Mouse (Mus musculus) retina, embryonic 14.5 days (tissue): ENCODE measurements at regions not wholly inside any gene's neighbourhood (a gene's known extent, or its start where the extent isn't known, plus 50 kb on each side); places are given as distances from the start of the nearest gene placed in this dataset.

ENCODE experiments used
- DNase-seq: peaks from one replicate; pipeline ENCODE4 v3.0.0-alpha.2; 2015; ENCODE audit warnings: low spot score

GRCm38 (mm10) chr5:49909483-49909882, 149.3 kb downstream of the Adgra3 start:
- DNase-seq, result no peak

- no peak for DNase-seq
Measured at GRCm38 (mm10) chr5:49896106-49896505, 162.7 kb downstream of the Adgra3 start.

GRCm38 (mm10) chr5:49880383-49880782, 178.4 kb downstream of the Adgra3 start:
- DNase-seq, result no peak

- no peak for DNase-seq
Measured at GRCm38 (mm10) chr5:49876240-49876639, 182.6 kb downstream of the Adgra3 start.

GRCm38 (mm10) chr5:49857202-49857601, 201.6 kb downstream of the Adgra3 start:
- DNase-seq, result no peak

GRCm38 (mm10) chr5:49856036-49856435, 202.8 kb downstream of the Adgra3 start:
- DNase-seq, result no peak

GRCm38 (mm10) chr5:49848680-49849079, 210.1 kb downstream of the Adgra3 start:
- DNase-seq, result no peak

- no peak for DNase-seq
Measured at GRCm38 (mm10) chr5:49848174-49848573, 210.6 kb downstream of the Adgra3 start.

GRCm38 (mm10) chr5:49818832-49819231, 240.0 kb downstream of the Adgra3 start:
- DNase-seq, result no peak

GRCm38 (mm10) chr5:49816751-49817150, 242.1 kb downstream of the Adgra3 start:
- DNase-seq, result no peak

GRCm38 (mm10) chr5:49813335-49813734, 245.5 kb downstream of the Adgra3 start:
- peak; percentile 65 for DNase-seq

- no peak for DNase-seq
Measured at GRCm38 (mm10) chr5:49788494-49789160, 263.9 kb upstream of the Kcnip4 start.

- no peak for DNase-seq
Measured at GRCm38 (mm10) chr5:49783728-49784127, 259.0 kb upstream of the Kcnip4 start.

- DNase-seq, result no peak
Measured at GRCm38 (mm10) chr5:49761054-49761453, 236.3 kb upstream of the Kcnip4 start.

GRCm38 (mm10) chr5:49755531-49755930, 230.8 kb upstream of the Kcnip4 start:
- no peak for DNase-seq

- no peak for DNase-seq
Measured at GRCm38 (mm10) chr5:49712607-49713006, 187.9 kb upstream of the Kcnip4 start.

GRCm38 (mm10) chr5:49682156-49682555, 157.4 kb upstream of the Kcnip4 start:
- peak; percentile 17 for DNase-seq

GRCm38 (mm10) chr5:49681514-49681913, 156.8 kb upstream of the Kcnip4 start:
- DNase-seq, result peak; percentile 60

- DNase-seq, result no peak
Measured at GRCm38 (mm10) chr5:49675885-49676284, 151.2 kb upstream of the Kcnip4 start.

- no peak for DNase-seq
Measured at GRCm38 (mm10) chr5:49665196-49665595, 140.5 kb upstream of the Kcnip4 start.

GRCm38 (mm10) chr5:49663928-49664327, 139.2 kb upstream of the Kcnip4 start:
- no peak for DNase-seq

- DNase-seq, result no peak
Measured at GRCm38 (mm10) chr5:49662096-49662495, 137.4 kb upstream of the Kcnip4 start.

GRCm38 (mm10) chr5:49660598-49660997, 135.9 kb upstream of the Kcnip4 start:
- DNase-seq, result no peak

- DNase-seq, result no peak
Measured at GRCm38 (mm10) chr5:49650953-49651352, 126.2 kb upstream of the Kcnip4 start.
